Mouse (Mus musculus) midbrain, embryonic 12.5 days (tissue): ENCODE measurements around the gene Kirrel. TPM values are rescaled to one million over a fixed set of nuclear protein-coding genes. Genes with fewer than 3 reads are reported as not detected.
A peak's percentile ranks its signal among the peaks of the same experiment; 100 is the strongest.

Experiments used
- ATAC-seq: fragments of 200-750 bp; cut with Nextera tagmentation; 2 replicates; pipeline ENCODE4 v1.8.0; 2017; ENCODE audit warnings: low read depth, moderate TSS enrichment, moderate library complexity; ENCODE audit not compliant: low FRiP score
- H3K27ac ChIP-seq: fragments of 300-500 bp; sonication (generic); replicated peaks from 2 replicates; pipeline ENCODE4 v1.5.1; 2016; ENCODE audit warnings: mild to moderate bottlenecking
- H3K27me3 ChIP-seq: fragments of 300-500 bp; sonication (generic); 2 replicates; pipeline ENCODE4 v1.6.1; 2016; ENCODE audit warnings: mild to moderate bottlenecking
- H3K36me3 ChIP-seq: fragments of 300-500 bp; sonication (generic); 2 replicates; pipeline ENCODE4 v1.6.1; 2016
- H3K4me1 ChIP-seq: fragments of 300-500 bp; sonication (generic); 2 replicates; pipeline ENCODE4 v1.6.1; 2016
- H3K4me2 ChIP-seq: fragments of 300-500 bp; sonication (generic); replicated peaks from 2 replicates; pipeline ENCODE4 v1.6.1; 2016; ENCODE audit warnings: mild to moderate bottlenecking, moderate library complexity
- H3K4me3 ChIP-seq: fragments of 300-500 bp; sonication (generic); 2 replicates; pipeline ENCODE4 v1.5.1; 2016; ENCODE audit warnings: mild to moderate bottlenecking
- H3K9ac ChIP-seq: fragments of 300-500 bp; sonication (generic); replicated peaks from 2 replicates; pipeline ENCODE4 v1.6.1; 2016; ENCODE audit warnings: mild to moderate bottlenecking, moderate library complexity
- H3K9me3 ChIP-seq: fragments of 300-500 bp; sonication (generic); 2 replicates; pipeline ENCODE4 v1.6.1; 2016; ENCODE audit warnings: mild to moderate bottlenecking
- WGBS: fragments of 180-500 bp; shearing (Covaris S2); methylation state at CpG from one replicate; pipeline ENCODE4 v1.1.7; 2016; 5-methylcytosine and 5-hydroxymethylcytosine counted together
- polyA plus RNA-seq: library from polyadenylated mRNA; unstranded; fragments of >200 nt; fragmentation: Nextera tagmentation; extraction: Ambion mirVana; gene quantifications from 2 replicates; pipeline ENCODE4 v1.2.1, GENCODE M21; 2016

Gene Kirrel
- polyA plus RNA-seq, 1 experiment from 2014 or later = 12.9 TPM

- no peak for ATAC-seq
- Histone ChIP-seq H3K4me3 (no peak overlapping the region), H3K9me3 (no peaks in the 10 kb centered on the region), H3K9ac (no peak overlapping the region), H3K4me2 (no peak overlapping the region), H3K27me3 (no peaks in the 10 kb centered on the region), H3K36me3 (no peaks in the 10 kb centered on the region), H3K4me1 (peaks cover 75% of the 10 kb centered on the region), H3K27ac (peak overlapping the region; percentile 54; the same call in 1 of the 2 replicates)
- 92% methylated on average over 6 of the region's 6 CpGs for WGBS
These were observed 10.3 kb downstream of the Kirrel start for GRCm38 (mm10) chr3:87164099-87164815.

DNA sequence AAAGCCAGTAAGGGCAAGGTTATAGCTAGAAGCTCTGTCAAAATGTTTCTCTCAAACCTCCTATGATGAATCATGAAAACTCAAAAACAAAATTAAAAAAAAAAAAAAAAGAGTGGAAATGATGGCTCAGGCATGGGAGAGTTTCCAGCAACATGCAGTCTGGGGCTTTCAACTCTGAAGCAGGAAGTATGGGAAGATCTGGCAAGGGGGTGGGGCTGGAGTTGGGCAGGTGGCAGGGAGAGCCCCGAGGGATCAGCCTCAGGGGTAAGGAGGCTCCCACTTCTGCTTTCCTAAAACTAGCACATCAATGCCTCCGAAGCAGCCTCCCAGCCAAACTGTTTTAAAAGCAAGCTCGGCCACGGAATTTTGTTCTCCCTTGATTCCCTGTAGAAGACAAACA is 11.4 kb downstream of the Kirrel start:
- H3K4me2 ChIP-seq = no peak overlapping the region
- no peak overlapping the region for H3K27ac ChIP-seq
- no peaks in the 10 kb centered on the region for H3K27me3 ChIP-seq
- no peak overlapping the region for H3K9ac ChIP-seq
- no peak overlapping the region for H3K4me3 ChIP-seq
- 56% methylated on average over 4 of the region's 4 CpGs for WGBS
- peaks cover 77% of the 10 kb centered on the region for H3K4me1 ChIP-seq
- no peaks in the 10 kb centered on the region for H3K9me3 ChIP-seq
- no peaks in the 10 kb centered on the region for H3K36me3 ChIP-seq
- no peak for ATAC-seq

GRCm38 (mm10) chr3:87162380-87162779 is 12.2 kb downstream of the Kirrel start:
- no peak overlapping the region for H3K4me3 ChIP-seq
- no peak overlapping the region for H3K27ac ChIP-seq
- 78% methylated on average over 5 of the region's 5 CpGs for WGBS
- H3K4me2 ChIP-seq = no peak overlapping the region
- peaks cover 84% of the 10 kb centered on the region for H3K4me1 ChIP-seq
- no peak for ATAC-seq
- H3K27me3 ChIP-seq = no peaks in the 10 kb centered on the region
- no peaks in the 10 kb centered on the region for H3K36me3 ChIP-seq
- no peaks in the 10 kb centered on the region for H3K9me3 ChIP-seq
- no peak overlapping the region for H3K9ac ChIP-seq

DNA sequence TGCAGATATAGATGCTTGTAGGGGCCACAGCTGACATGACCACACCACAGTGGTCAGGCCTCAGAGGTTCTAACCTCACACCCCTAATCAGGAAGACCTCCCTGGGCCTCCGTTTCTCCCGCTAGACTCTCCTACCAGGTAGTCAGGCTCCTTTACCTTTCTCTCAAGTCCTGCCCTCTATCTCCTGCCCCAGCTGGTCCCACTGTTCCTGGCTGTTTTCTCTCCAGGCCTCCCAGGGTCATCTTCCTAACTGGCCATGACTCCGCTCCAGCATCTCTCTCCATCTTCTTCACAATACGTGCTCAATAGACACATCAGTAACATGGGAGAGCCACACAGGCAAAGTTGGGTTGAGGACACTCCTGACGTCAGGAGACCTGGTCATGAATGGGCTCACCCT is 12.9 kb downstream of the Kirrel start:
- no peaks in the 10 kb centered on the region for H3K36me3 ChIP-seq
- ATAC-seq = no peak
- H3K4me2 ChIP-seq = no peak overlapping the region
- H3K4me1 ChIP-seq = peaks cover 91% of the 10 kb centered on the region
- no peak overlapping the region for H3K4me3 ChIP-seq
- 88% methylated on average over 5 of the region's 5 CpGs for WGBS
- H3K27me3 ChIP-seq = no peaks in the 10 kb centered on the region
- peak overlapping the region; percentile 63 for H3K27ac ChIP-seq
- no peaks in the 10 kb centered on the region for H3K9me3 ChIP-seq
- no peak overlapping the region for H3K9ac ChIP-seq

DNA sequence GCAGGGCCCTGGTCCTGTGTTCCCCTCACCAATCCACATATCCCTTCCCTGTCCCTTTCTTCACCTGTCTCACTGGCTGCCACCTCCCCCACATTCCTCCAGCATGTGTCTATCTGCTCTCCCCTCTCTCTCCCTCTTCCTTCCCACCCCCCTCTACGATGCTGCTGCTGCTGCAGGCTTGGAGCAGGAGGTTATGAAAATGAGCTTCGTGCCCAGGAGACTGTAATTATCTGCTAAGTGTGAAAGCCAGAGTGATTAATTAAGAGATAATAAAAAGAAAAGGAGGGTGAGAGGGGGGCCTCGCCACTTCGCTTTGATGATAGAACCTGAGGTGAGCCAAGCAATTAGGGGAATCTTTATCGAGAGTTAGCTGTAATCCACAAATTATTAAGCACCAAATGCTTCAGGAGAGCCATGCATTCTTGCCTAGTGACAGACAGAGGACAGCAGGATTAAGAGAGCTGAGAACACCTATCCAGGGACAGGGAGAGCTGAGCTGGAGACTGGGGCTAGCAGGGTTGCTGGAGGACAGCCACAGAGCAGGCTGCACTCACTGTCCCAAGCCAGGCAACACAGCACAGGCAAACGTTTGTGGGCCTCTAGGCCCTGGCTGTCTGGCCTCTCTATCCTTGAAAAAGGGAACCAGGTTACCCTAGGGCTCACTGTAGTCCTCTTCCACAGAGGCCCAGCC is 13.6 kb downstream of the Kirrel start:
- no peaks in the 10 kb centered on the region for H3K36me3 ChIP-seq
- peaks cover 86% of the 10 kb centered on the region for H3K4me1 ChIP-seq
- no peak overlapping the region for H3K9ac ChIP-seq
- H3K4me2 ChIP-seq = no peak overlapping the region
- WGBS = 33% methylated on average over 6 of the region's 6 CpGs
- peak; percentile 55 for ATAC-seq
- peak overlapping the region; percentile 63 for H3K27ac ChIP-seq
- H3K4me3 ChIP-seq = no peak overlapping the region
- H3K27me3 ChIP-seq = no peaks in the 10 kb centered on the region
- no peaks in the 10 kb centered on the region for H3K9me3 ChIP-seq

DNA sequence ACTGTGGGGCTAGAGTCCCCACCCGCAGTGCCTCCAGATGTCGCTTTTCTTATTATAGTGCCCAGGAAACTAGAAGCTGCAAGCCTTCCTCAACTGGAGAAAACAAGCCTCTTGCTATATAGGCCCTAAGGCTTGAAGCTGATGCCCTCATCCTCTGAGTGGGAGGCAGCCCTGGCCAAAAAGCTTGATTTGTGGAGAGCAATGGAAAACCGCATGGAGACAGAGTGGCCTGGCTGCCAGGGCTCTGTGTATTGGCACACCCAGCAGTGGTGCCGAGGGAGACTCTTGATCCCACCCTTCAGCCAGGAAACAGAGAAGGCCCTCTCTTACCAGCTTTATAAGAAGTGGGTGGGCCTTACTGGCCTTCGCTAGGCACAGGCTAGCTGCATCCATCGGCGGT is 15.4 kb downstream of the Kirrel start:
- ATAC-seq = no peak
- Histone ChIP-seq H3K9me3 (no peaks in the 10 kb centered on the region), H3K9ac (no peak overlapping the region), H3K4me3 (no peak overlapping the region), H3K4me2 (no peak overlapping the region), H3K27ac (peak overlapping the region; percentile 73), H3K36me3 (no peaks in the 10 kb centered on the region), H3K27me3 (no peaks in the 10 kb centered on the region), H3K4me1 (peaks cover 83% of the 10 kb centered on the region)
- 71% methylated on average over 7 of the region's 7 CpGs for WGBS

GRCm38 (mm10) chr3:87157767-87158291 is 16.7 kb downstream of the Kirrel start:
- Histone ChIP-seq H3K9ac (0 out of 2 replicates have a peak overlapping the region, but pooled peaks have one; percentile 8), H3K4me2 (peak overlapping the region; percentile 4; the same call in 1 of the 2 replicates), H3K36me3 (no peaks in the 10 kb centered on the region), H3K4me1 (peaks cover 86% of the 10 kb centered on the region), H3K27ac (peak overlapping the region; percentile 73), H3K4me3 (no peak overlapping the region), H3K27me3 (no peaks in the 10 kb centered on the region), H3K9me3 (no peaks in the 10 kb centered on the region)
- WGBS = 20% methylated on average over 12 of the region's 12 CpGs
- ATAC-seq = no peak

DNA sequence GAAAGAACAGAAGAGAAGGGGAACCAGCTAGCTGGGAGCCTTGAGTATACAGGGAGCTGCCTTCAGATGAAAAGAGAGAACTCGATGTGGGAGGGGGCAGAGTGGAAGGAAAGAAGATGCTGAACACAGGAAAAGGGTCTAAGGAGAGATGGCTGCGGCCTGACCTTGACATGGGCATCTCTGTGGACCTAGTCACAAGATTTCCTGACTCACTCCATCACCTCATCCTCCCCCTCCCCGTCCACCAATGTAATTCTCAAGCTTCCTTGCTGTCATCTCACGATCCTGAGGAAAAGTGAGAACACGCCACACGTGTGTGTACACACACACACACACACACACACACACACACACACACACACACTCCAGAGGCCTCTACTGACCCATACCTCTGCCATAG is 17.2 kb downstream of the Kirrel start:
- peaks cover 86% of the 10 kb centered on the region for H3K4me1 ChIP-seq
- H3K36me3 ChIP-seq = no peaks in the 10 kb centered on the region
- peak overlapping the region; percentile 73 for H3K27ac ChIP-seq
- ATAC-seq = no peak
- H3K4me3 ChIP-seq = no peak overlapping the region
- H3K9ac ChIP-seq = no peak overlapping the region
- no peak overlapping the region for H3K4me2 ChIP-seq
- H3K27me3 ChIP-seq = no peaks in the 10 kb centered on the region
- no peaks in the 10 kb centered on the region for H3K9me3 ChIP-seq
- WGBS = 76% methylated on average over 5 of the region's 6 CpGs

DNA sequence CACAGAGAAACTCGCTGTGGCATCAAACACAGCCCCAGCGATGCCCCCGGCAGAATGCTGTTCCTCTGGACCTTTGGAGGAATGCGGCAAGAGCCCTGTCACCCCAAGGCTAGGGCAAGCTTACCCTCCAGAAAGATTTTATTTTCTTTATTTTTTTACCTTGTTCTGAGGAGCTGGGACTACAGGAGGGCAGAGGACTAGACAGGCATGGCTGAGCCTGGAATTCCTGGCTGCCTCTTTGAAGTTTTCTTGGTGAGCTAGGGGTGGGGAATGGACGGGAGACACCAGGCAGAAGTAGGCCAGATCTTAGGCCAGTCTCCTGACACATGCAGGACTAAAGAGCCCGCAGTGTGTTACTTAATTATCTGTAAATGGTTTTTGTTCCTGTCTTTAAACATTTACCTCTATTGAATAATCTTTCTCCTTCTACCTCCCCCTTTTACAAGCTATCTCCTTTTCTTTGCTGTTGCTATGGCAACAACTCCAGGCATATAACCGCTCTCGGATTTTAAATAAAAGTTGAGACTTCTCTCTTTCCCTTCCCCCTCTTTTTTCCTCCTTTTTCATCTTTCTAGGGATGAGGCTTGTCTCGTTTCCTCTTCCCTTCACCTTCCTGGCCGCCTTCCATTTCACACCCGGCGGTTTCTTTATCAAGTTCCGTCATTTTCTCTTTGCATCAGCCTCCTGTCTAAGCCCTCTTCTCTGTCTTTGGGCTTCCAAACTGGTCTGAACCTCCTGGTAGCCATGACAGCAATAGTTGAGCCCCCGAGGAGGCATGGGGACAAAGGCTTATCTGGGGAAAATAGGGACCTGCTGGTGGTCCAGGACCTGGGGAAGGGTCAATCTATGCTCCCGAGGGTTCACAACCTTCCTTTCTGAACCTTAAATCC is 19.9 kb downstream of the Kirrel start:
- Histone ChIP-seq H3K27me3 (no peaks in the 10 kb centered on the region), H3K9me3 (no peaks in the 10 kb centered on the region), H3K4me1 (peaks cover 88% of the 10 kb centered on the region), H3K4me2 (no peak overlapping the region; the same call in 1 of the 2 replicates), H3K4me3 (no peak overlapping the region), H3K36me3 (no peaks in the 10 kb centered on the region), H3K27ac (peak overlapping the region; percentile 69), H3K9ac (no peak overlapping the region)
- WGBS = 17% methylated on average over 15 of the region's 15 CpGs
- ATAC-seq = no peak

DNA sequence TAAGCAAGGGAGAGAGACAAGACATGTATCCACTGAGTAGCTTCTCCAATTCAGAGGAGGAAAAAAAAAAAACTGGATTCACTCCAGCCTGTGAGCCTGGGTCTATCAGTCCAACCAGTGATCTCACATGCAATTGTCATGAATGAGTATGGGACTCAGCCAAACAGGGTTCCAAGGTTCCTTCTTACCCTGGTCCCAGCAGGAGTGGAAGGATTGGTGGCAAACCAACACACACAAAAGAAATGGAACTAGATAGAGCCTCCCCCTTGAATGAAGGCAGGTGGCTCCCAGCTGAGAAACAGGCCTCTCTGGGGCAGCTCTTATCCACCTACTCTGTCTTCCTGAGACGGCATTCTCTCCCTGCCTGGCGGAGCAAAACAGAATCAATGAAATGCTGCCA is 21.5 kb downstream of the Kirrel start:
- H3K27me3 ChIP-seq = no peaks in the 10 kb centered on the region
- no peak overlapping the region for H3K4me2 ChIP-seq
- no peak overlapping the region for H3K4me3 ChIP-seq
- peaks cover 72% of the 10 kb centered on the region for H3K4me1 ChIP-seq
- ATAC-seq = no peak
- H3K9me3 ChIP-seq = no peaks in the 10 kb centered on the region
- peak overlapping the region; percentile 49 for H3K27ac ChIP-seq
- H3K36me3 ChIP-seq = no peaks in the 10 kb centered on the region
- WGBS = 11% methylated on average over 2 of the region's 2 CpGs
- no peak overlapping the region for H3K9ac ChIP-seq

- peaks cover 64% of the 10 kb centered on the region for H3K4me1 ChIP-seq
- no peaks in the 10 kb centered on the region for H3K9me3 ChIP-seq
- H3K36me3 ChIP-seq = no peaks in the 10 kb centered on the region
- H3K4me3 ChIP-seq = no peak overlapping the region
- H3K27ac ChIP-seq = 0 out of 2 replicates have a peak overlapping the region, but pooled peaks have one; percentile 74
- H3K4me2 ChIP-seq = no peak overlapping the region
- no peaks in the 10 kb centered on the region for H3K27me3 ChIP-seq
- WGBS = 82% methylated on average over 4 of the region's 4 CpGs
- no peak overlapping the region for H3K9ac ChIP-seq
- no peak for ATAC-seq
These were observed 22.3 kb downstream of the Kirrel start for GRCm38 (mm10) chr3:87152111-87152738.
